Mouse (Mus musculus) small intestine, adult 2 months (tissue): Measurements from ENCODE around the gene Klrc3. TPM values are rescaled to one million over a fixed set of nuclear protein-coding genes. Genes with fewer than 3 reads are reported as not detected.

Experiments
- H3K27ac ChIP-seq: fragments of 200-500 bp; 2 replicates; pipeline ENCODE4 v1.5.1; 2012; ENCODE audit warnings: low read depth, low read length, control low read depth, inconsistent platforms; ENCODE audit not compliant: insufficient read depth
- H3K27me3 ChIP-seq: fragments of 200-500 bp; 2 replicates; pipeline ENCODE4 v1.6.1; 2012; ENCODE audit warnings: mild to moderate bottlenecking, moderate library complexity, low read length, inconsistent platforms; ENCODE audit not compliant: control insufficient read depth, insufficient read depth
- H3K36me3 ChIP-seq: fragments of 200-500 bp; 2 replicates; pipeline ENCODE4 v1.6.1; 2012; ENCODE audit warnings: mild to moderate bottlenecking, low read length, control low read depth, inconsistent platforms; ENCODE audit not compliant: control insufficient read depth, insufficient read depth
- H3K4me1 ChIP-seq: fragments of 200-500 bp; 2 replicates; pipeline ENCODE4 v1.6.1; 2012; ENCODE audit warnings: low read length, inconsistent platforms, mixed read lengths; ENCODE audit not compliant: control insufficient read depth, insufficient read depth, insufficient read length
- H3K4me3 ChIP-seq: fragments of 200-500 bp; 2 replicates; pipeline ENCODE4 v1.5.1; 2012; ENCODE audit warnings: low read depth, mild to moderate bottlenecking, control low read depth, inconsistent platforms, low read length, moderate library complexity
- CTCF ChIP-seq: fragments of 200-500 bp; IDR thresholded peaks from 2 replicates; pipeline ENCODE4 v1.5.1; 2012; ENCODE audit warnings: low read depth, mild to moderate bottlenecking, control low read depth, inconsistent platforms, low read length, moderate library complexity, mixed read lengths; ENCODE audit not compliant: insufficient replicate concordance, insufficient read length; ENCODE audit errors: extremely low read depth
- POLR2A ChIP-seq: fragments of 200-500 bp; IDR thresholded peaks from 2 replicates; pipeline ENCODE4 v1.6.1; 2012; ENCODE audit warnings: low read depth, mild to moderate bottlenecking, control low read depth, inconsistent platforms, low read length, moderate library complexity
- WGBS: fragments of 180-500 bp; shearing (Covaris S2); methylation state at CpG from one replicate; pipeline ENCODE4 v1.1.7; 2018; 5-methylcytosine and 5-hydroxymethylcytosine counted together
- polyA plus RNA-seq: library from polyadenylated mRNA; depleted of rRNA; stranded (reverse); fragments of >200 nt; gene quantifications from 2 replicates; pipeline ENCODE4 v1.2.3, GENCODE M21; 2012; rRNA removed

The Klrc3 gene
- polyA plus RNA-seq, 1 experiment, result not detected

DNA sequence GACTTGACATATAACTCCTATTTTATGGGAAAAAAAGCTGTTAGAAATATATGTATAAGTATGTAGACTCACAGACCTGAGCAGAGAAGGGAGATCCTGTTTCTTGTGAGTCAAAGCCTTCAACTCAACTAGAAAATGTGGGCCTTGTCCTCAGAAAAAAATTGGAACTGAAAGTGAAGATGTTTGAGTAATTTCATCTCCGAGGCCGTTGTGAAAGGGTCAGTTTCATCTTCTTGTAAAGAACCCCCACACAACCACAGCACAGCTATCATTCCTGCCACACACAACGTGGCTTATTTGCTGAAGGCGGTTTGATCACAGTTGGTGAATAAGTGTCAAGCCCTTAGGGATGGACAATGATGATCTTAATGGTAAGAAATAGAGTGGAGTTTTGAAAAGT lies 19.4 kb downstream of the Klrc3 start, which contains the start of gene Klrk1:
Gene Klrk1, minus strand, starts transcription at position 130 of the 400 bp plus-strand sequence.
- WGBS, result 75% methylated on average over 4 of the region's 4 CpGs
- Histone ChIP-seq H3K27me3 (no peaks in the 10 kb centered on the region), H3K4me1 (no peaks in the 10 kb centered on the region), H3K27ac (no peak within 1 kb of the TSS), H3K36me3 (no peaks in the 10 kb centered on the region), H3K4me3 (no peak within 1 kb of the TSS)
- TF ChIP-seq POLR2A (no peak), CTCF (no peak)

DNA sequence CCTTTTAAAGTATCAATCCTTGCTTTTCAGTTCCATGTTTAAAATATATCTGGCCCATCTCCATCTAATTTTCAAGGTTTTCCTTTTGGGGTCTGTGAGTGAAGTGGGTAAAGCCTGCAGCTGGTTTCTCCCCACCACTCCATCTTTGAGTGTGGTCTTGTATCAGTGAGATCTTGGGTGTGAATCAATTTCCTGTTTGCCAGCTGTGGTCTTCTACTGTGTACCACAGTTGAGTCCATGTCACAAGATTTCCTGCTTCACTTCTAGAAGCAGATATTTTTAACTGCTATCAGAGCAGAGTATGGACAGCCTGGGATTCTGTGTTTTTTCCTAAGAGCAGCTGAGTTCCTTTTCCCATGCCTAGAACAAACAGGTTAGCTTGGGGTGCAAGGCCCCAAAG lies 34.8 kb downstream of the Klrc3 start:
- no peaks in the 10 kb centered on the region for H3K4me1 ChIP-seq
- H3K4me3 ChIP-seq, result no peak overlapping the region
- H3K27me3 ChIP-seq, result no peaks in the 10 kb centered on the region
- TF ChIP-seq POLR2A, result no peak
- no peak for TF ChIP-seq CTCF
- H3K36me3 ChIP-seq, result no peaks in the 10 kb centered on the region
- no peak overlapping the region for H3K27ac ChIP-seq

DNA sequence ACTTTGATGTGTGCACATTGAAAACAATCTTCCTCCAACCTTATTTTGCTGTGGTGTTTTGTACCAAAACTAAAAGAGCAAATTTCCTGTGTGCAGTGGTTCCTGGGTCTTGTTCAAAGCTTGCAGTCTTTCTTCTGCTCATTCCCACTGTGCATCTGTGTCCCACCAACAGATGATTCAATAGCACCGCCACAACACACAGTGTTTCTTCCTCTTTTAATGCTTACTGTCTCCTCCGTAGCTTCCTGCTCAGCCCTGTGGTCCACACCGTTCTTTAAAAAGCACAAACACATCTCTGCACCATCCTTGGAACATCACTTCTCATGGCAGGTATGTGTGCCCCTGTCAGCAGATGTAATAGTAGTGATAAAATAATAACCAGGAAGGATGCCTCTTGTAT lies 51.6 kb downstream of the Klrc3 start, which contains the start of gene Klrd1:
Gene Klrd1, plus strand, starts transcription at position 275 of the 400 bp plus-strand sequence.
- no peaks in the 10 kb centered on the region for H3K36me3 ChIP-seq
- WGBS, result 73% methylated on average over 3 of the region's 3 CpGs

More for the DNA sequence above, 51.6 kb downstream of the Klrc3 start, which contains the start of gene Klrd1:
- no peaks in the 10 kb centered on the region for H3K4me1 ChIP-seq
- no peak for TF ChIP-seq CTCF
- no peak for TF ChIP-seq POLR2A
- H3K27me3 ChIP-seq, result no peaks in the 10 kb centered on the region
- no peak within 1 kb of the TSS for H3K27ac ChIP-seq
- no peak within 1 kb of the TSS for H3K4me3 ChIP-seq

Other genes starting within 250 kb of the Klrc3 start
- 0.23 TPM in 1 of 2 replicates, not detected in the other for gene Clec1b, start 246.0 kb downstream of the Klrc3 start, polyA plus RNA-seq
- 0.22 and 0.47 TPM in 2 replicates for gene Clec9a, start 234.5 kb downstream of the Klrc3 start, polyA plus RNA-seq
- gene Clec1a, start 191.3 kb downstream of the Klrc3 start, polyA plus RNA-seq, result 0.24 and 0.25 TPM in 2 replicates
- gene Olr1, start 136.2 kb downstream of the Klrc3 start, polyA plus RNA-seq, result not detected in 2 replicates
- not detected in 2 replicates for gene Tmem52b, start 130.8 kb downstream of the Klrc3 start, polyA plus RNA-seq
- gene Gabarapl1, start 110.2 kb downstream of the Klrc3 start, polyA plus RNA-seq, result 6.7 and 13.5 TPM in 2 replicates
- gene Klre1, start 65.4 kb downstream of the Klrc3 start, polyA plus RNA-seq, result 0.09 TPM in 1 of 2 replicates, not detected in the other
- 0.23 TPM in 1 of 2 replicates, not detected in the other for gene Klrd1, start 51.6 kb downstream of the Klrc3 start, polyA plus RNA-seq
- not detected in 2 replicates for gene Klrk1, start 19.5 kb downstream of the Klrc3 start, polyA plus RNA-seq
- gene Klrc2, start 17.4 kb upstream of the Klrc3 start, polyA plus RNA-seq, result not detected in 2 replicates
- gene Klrc1, start 35.6 kb upstream of the Klrc3 start, polyA plus RNA-seq, result not detected in 2 replicates
- gene Klri1, start 73.8 kb upstream of the Klrc3 start, polyA plus RNA-seq, result not detected in 2 replicates
- gene Klri2, start 97.1 kb upstream of the Klrc3 start, polyA plus RNA-seq, result not detected in 2 replicates
- gene Gm156, start 140.9 kb upstream of the Klrc3 start, polyA plus RNA-seq, result not detected in 2 replicates
- not detected in 2 replicates for gene Gm17631, start 219.3 kb upstream of the Klrc3 start, polyA plus RNA-seq
- gene Klra17, start 233.3 kb upstream of the Klrc3 start, polyA plus RNA-seq, result 0.10 and 0.15 TPM in 2 replicates